Mouse (Mus musculus) testis, postnatal 10 days (tissue): ENCODE results near the gene Adamts20.
A peak's percentile ranks its signal among the peaks of the same experiment; 100 is the strongest.

ENCODE experiments used
- DNase-seq: peaks from one replicate; pipeline ENCODE4 v3.0.0; 2021; ENCODE audit warnings: low spot score

Gene Adamts20

DNA sequence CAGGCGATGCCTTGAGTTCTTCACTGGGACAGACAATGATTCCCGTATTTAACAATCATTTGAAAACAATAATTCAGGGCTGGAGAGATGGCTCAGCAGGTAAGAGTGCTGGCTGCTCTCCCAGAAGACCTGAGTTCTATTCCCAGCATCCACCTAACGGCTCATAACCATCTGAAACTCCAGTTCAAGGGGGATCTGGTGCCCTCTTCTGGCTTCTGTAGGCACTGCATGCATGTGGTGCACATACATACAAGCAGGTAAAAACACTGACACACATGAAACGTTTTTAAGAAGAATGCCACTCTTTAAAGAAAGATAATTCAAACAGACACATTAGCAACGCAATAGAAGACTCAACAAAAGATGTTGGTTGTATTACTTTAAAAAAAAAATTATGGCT is 120.9 kb downstream of the Adamts20 start:
- DNase-seq, result no peak

DNA sequence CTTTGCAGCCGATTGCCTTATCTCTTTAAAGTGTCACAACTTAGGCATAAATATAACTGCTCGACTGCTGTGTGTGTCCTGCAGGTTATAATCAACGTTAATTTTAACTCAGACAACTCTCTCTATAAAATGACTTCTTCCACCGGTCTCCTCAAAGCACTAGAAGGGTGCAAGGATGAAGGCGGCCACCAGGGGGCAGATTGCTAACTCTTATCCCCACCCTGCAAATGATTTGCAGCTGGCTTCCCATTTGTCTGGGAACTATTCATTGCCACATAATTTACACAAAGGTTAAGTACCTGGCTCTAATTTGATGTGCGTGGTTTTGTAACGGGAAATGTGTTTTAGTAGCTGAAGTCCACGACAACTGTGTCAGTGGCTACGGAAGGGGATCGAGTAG is 122.9 kb downstream of the Adamts20 start:
- DNase-seq, result peak; percentile 87

- no peak for DNase-seq
These were observed 126.2 kb downstream of the Adamts20 start for GRCm38 (mm10) chr15:94339011-94339410.

DNA sequence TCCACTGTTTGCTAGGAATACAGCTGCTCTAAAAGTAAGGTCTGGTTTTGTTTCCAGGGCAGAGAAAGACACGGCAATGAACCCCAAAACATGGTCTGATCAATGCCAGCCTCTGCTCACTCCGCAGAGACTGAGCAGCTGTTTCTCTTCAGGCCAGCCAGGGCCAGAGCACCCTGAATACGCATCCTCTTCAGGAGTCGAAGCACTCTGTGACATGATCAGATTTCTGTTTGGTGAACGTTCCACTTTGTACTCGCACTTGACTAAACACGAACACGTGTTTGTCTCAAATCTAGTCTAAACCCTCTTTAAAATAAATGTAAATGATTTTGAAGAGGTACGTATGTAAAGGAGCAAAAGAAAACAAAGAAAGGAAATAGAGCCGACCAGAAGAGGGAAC is 130.6 kb downstream of the Adamts20 start:
- DNase-seq, result no peak

DNA sequence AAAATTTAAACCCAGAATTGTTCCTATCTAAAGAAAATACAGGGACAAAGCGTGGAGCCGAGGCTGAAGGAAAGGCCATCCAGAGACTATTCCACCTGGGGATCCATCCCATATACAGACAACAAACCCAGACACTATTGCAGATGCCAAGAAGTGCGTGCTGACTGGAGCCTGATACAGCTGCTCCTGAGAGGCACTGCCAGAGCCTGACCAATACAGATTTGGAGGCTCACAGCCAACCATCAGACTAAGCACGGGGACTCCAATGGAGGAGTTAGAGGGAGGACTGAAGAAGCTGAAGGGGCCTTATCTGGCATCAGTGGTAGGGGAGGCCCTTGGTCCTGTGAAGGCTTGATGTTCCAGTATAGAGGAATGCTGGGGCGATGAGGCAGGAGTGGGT is 138.6 kb downstream of the Adamts20 start:
- DNase-seq, result no peak

GRCm38 (mm10) chr15:94325509-94326181 is 139.6 kb downstream of the Adamts20 start:
- DNase-seq, result peak; percentile 75

- no peak for DNase-seq
These were observed 149.0 kb downstream of the Adamts20 start for GRCm38 (mm10) chr15:94316171-94316570.

DNA sequence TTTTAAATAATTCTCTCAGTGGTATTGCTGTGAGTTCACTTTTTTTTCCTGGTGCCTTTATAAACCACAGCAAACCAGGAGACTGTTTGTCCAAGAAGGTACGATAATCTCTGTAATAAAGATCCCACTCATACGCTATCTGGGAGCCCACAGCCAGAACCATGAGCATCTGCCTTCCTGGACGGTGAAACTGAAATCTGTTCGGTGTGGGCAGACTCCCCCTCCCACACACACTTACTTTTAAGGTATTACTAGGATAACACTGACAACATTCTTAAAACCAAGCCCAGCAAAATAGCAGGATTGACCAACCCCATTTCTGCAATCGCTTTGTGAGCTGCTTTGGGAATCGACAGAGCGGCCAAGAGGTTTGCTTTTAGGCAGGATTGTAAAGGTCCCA is 155.5 kb downstream of the Adamts20 start:
- no peak for DNase-seq

DNA sequence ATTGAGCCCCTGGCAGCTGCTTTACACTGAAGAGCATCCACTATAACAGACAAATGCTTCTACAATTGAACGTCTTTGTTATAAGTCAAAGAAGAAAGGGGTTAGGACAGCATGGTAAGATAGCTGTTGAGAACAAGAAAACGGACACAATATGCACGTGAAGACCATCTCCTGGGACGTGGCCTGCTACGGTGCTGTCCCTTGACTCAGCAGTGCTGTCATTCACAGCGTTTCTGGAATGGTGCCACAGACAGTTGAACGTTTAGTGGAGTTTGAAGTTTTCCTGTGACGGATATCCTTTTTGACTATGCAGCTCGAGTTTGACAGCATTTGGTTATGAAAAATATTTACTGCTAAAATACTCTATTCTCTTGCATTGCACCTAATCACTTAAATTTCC is 157.3 kb downstream of the Adamts20 start:
- DNase-seq, result no peak

DNA sequence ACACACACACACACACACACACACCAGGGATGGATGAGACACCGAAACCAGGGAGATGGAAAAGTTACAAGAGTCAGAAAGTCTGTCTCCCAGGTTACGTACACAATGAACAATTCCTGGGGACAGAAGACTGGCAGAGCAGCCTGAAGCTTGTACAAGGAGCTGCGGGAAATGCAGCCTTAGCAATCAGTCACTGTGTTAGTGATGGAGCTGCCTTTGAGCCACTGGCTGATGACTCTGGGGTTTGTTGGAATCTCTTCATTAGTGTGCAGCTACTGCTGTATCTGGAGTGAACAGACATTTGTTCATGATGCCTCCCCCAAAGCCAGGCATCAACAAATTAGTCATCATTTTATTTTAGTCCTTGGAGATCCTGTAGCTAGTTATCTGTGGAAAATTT is 162.1 kb downstream of the Adamts20 start:
- DNase-seq, result no peak

- no peak for DNase-seq
These were observed 171.1 kb downstream of the Adamts20 start for GRCm38 (mm10) chr15:94294084-94294483.

GRCm38 (mm10) chr15:94288015-94288414 is 177.2 kb downstream of the Adamts20 start:
- DNase-seq, result no peak

DNA sequence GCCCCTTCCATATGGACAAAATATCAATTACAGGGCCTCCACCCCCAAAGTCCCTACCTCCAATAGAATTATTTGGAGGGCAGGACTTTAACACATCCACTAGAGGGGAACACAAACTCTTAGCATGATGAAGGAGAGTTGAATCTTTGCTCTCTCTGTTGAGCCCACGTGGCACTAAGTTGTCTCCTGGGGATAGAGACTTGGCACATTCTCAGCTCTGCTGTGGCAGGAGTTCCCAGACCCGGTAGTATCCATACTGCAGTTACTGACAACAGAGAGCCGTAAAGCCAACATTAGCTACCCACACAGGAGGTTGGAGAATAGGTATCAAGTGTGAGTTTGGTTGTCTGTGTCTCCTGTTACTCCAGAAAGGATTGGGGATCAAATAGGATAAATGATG is 177.7 kb downstream of the Adamts20 start:
- no peak for DNase-seq

DNA sequence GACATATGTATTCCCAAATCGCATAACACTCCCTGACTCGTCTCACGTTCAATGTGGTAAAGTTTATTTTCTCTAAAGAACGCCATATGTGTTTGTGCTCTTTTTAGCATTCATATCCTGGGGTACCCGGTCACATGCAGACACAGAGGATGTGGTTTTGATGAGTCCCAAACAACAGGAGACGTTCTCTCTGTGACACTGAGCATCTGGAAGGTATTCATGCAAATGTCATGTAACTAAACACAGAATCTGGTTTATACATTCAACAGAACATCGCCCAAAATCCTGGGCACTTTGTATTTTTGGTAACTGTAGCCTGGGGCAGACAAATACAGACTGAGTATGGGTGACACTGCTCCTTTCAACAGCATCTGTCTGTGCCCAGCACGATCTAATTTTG is 188.8 kb downstream of the Adamts20 start:
- no peak for DNase-seq

- peak; percentile 94 for DNase-seq
These were observed 199.6 kb downstream of the Adamts20 start for GRCm38 (mm10) chr15:94265630-94266029.

DNA sequence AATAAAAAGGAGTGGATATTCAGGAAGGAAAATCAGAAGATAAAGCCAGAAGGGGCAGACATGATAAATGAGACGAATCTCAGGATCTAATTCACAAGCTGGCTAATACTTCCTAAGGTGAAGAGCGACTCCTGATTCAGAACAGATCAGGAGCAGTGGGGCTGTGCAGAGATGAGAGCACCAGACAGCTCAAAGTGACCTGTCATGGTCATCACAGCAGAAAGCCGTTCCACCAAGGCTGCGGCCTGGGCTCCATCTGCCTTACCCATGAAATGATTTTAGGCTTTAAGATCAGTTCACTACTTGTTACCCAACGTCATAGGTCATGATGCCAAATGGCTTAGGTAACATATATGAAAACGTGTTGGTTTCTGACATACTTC is 200.7 kb downstream of the Adamts20 start:
- no peak for DNase-seq

GRCm38 (mm10) chr15:94263866-94264496 is 201.2 kb downstream of the Adamts20 start:
- no peak for DNase-seq

- DNase-seq, result no peak
These were observed 202.0 kb downstream of the Adamts20 start for GRCm38 (mm10) chr15:94263241-94263640.

GRCm38 (mm10) chr15:94259497-94259896 is 205.7 kb downstream of the Adamts20 start:
- no peak for DNase-seq

GRCm38 (mm10) chr15:94255538-94255937 is 209.7 kb downstream of the Adamts20 start:
- DNase-seq, result no peak

GRCm38 (mm10) chr15:94254861-94255516 is 210.2 kb downstream of the Adamts20 start:
- no peak for DNase-seq

GRCm38 (mm10) chr15:94254091-94254860 is 210.9 kb downstream of the Adamts20 start:
- DNase-seq, result no peak
